Mouse (Mus musculus): ENCODE data around the gene Arhgap20.

Arhgap20 gene

GRCm38 (mm10) chr9:51795206-51795605 is 30.1 kb downstream of the Arhgap20 start:
- intact Hi-C loops (cut with DNase I), result no loop called here

GRCm38 (mm10) chr9:51798251-51798650 is 33.1 kb downstream of the Arhgap20 start:
- intact Hi-C loops (cut with DNase I), result no loop called here

- intact Hi-C loops (cut with DNase I), result no loop called here
Observed at GRCm38 (mm10) chr9:51799156-51799555, 34.0 kb downstream of the Arhgap20 start.

- intact Hi-C loops (cut with DNase I), result no loop called here
Observed at GRCm38 (mm10) chr9:51807272-51807671, 42.1 kb downstream of the Arhgap20 start.

- intact Hi-C loops (cut with DNase I), result no loop called here
Observed at GRCm38 (mm10) chr9:51812931-51813330, 47.8 kb downstream of the Arhgap20 start.

- intact Hi-C loops (cut with DNase I), result no loop called here
Observed at GRCm38 (mm10) chr9:51824516-51824915, 59.4 kb downstream of the Arhgap20 start.

- intact Hi-C loops (cut with DNase I), result no loop called here
Observed at GRCm38 (mm10) chr9:51831596-51831995, 66.5 kb downstream of the Arhgap20 start.

- intact Hi-C loops (cut with DNase I), result no loop called here
Observed at GRCm38 (mm10) chr9:51832368-51832767, 67.2 kb downstream of the Arhgap20 start.

GRCm38 (mm10) chr9:51837716-51838115 is 72.6 kb downstream of the Arhgap20 start:
- intact Hi-C loops (cut with DNase I), result no loop called here

- intact Hi-C loops (cut with DNase I), result no loop called here
Observed at GRCm38 (mm10) chr9:51843216-51843615, 78.1 kb downstream of the Arhgap20 start.

- intact Hi-C loops (cut with DNase I), result no loop called here
Observed at GRCm38 (mm10) chr9:51845796-51846195, 80.7 kb downstream of the Arhgap20 start.

- intact Hi-C loops (cut with DNase I), result no loop called here
Observed at GRCm38 (mm10) chr9:51853772-51854171, 88.6 kb downstream of the Arhgap20 start.

- intact Hi-C loops (cut with DNase I), result no loop called here
Observed at GRCm38 (mm10) chr9:51864273-51864672, 99.1 kb downstream of the Arhgap20 start.

GRCm38 (mm10) chr9:51866634-51867033 is 101.5 kb downstream of the Arhgap20 start:
- intact Hi-C loops (cut with DNase I), result no loop called here

- intact Hi-C loops (cut with DNase I), result no loop called here
Observed at GRCm38 (mm10) chr9:51869056-51869455, 103.9 kb downstream of the Arhgap20 start.

- intact Hi-C loops (cut with DNase I), result no loop called here
Observed at GRCm38 (mm10) chr9:51874348-51874747, 109.2 kb downstream of the Arhgap20 start.

GRCm38 (mm10) chr9:51875531-51875930 is 110.4 kb downstream of the Arhgap20 start:
- intact Hi-C loops (cut with DNase I), result no loop called here

- intact Hi-C loops (cut with DNase I), result no loop called here
Observed at GRCm38 (mm10) chr9:51881386-51881785, 116.2 kb downstream of the Arhgap20 start.

GRCm38 (mm10) chr9:51881881-51882280 is 116.7 kb downstream of the Arhgap20 start:
- intact Hi-C loops (cut with DNase I), result no loop called here

- intact Hi-C loops (cut with DNase I), result no loop called here
Observed at GRCm38 (mm10) chr9:51883319-51883718, 118.2 kb downstream of the Arhgap20 start.

GRCm38 (mm10) chr9:51892921-51893320 is 127.8 kb downstream of the Arhgap20 start:
- intact Hi-C loops (cut with DNase I), result no loop called here
